Mouse (Mus musculus) left cerebral cortex, postnatal 36 days (tissue): ENCODE measurements around the gene Gm45837. TPM values are rescaled to one million over a fixed set of nuclear protein-coding genes. Genes with fewer than 3 reads are reported as not detected.
A peak's percentile ranks its signal among the peaks of the same experiment; 100 is the strongest.

Experiments
- DNase-seq, 2 experiments: peaks; one replicate each; pipeline ENCODE4 v3.0.0; 2021 to 2022; ENCODE audit warnings: low spot score in 2 of 2, mixed read lengths in 1 of 2
- intact Hi-C: fragments of 180-260 bp; cut with DNase I; formaldehyde crosslinking; loops from one replicate; pipeline ENCODE4 v1.15.1; 2025
- total RNA-seq, 2 experiments: library from RNA; stranded (reverse); gene quantifications; 2 replicates each; pipeline ENCODE4 v1.2.3; 2021

Gm45837 gene
- total RNA-seq, 2 experiments from 2014 or later, result 1.7 TPM; not detected in 1

GRCm38 (mm10) chr7:101423970-101424369 is 13.3 kb downstream of the Gm45837 start:
- intact Hi-C loops, result loop anchor here (5.0 kb wide), 1 partner anchor 112 kb away; no protein-coding TSS in a partner anchor
- DNase-seq, result no peak

DNA sequence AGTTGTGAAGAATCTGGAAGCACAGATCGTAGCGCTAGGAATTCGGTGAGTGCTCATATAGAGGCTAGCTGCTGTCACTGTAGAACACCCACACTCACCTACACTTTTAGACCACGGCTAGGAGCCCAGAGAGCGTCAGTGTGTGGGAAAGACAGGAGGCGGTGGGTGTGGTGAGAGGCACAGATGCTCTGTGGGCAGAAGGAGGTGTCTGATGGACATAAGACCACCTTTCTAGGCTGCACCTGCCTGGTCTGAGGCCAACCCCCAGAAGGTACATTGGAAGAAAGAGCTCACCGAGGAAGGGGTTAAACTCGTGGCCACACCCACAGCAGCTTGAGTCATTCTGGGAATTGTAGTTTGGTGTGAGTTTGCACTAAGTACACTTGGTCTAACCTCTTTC is 16.0 kb downstream of the Gm45837 start:
- peak; percentile 69 to 79 for DNase-seq
- intact Hi-C loops, result no loop called here

DNA sequence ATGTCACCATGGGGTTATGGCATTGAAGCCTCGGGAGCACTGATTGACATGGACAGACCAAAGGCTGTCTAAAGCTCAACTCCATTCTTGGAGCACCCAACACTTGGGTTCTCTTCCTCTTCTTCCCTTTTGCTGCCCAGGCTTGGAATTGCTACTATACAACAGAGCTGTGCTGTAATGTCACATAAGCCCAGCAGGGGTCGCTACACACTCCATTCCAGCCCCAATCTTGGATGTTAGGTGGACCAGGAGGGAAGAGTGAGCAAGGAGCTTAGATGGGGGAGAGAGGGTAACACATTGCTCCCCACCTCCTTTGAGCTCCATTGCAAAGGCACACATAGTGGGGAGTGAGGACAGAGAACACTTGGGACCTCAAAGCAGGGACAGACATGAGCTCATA is 17.1 kb downstream of the Gm45837 start:
- intact Hi-C loops, result no loop called here
- DNase-seq, result peak; percentile 53 to 55

- intact Hi-C loops, result no loop called here
- no peak for DNase-seq
These were observed 24.4 kb downstream of the Gm45837 start for GRCm38 (mm10) chr7:101435038-101435437.

GRCm38 (mm10) chr7:101437876-101438275 is 27.2 kb downstream of the Gm45837 start:
- intact Hi-C loops, result no loop called here

DNA sequence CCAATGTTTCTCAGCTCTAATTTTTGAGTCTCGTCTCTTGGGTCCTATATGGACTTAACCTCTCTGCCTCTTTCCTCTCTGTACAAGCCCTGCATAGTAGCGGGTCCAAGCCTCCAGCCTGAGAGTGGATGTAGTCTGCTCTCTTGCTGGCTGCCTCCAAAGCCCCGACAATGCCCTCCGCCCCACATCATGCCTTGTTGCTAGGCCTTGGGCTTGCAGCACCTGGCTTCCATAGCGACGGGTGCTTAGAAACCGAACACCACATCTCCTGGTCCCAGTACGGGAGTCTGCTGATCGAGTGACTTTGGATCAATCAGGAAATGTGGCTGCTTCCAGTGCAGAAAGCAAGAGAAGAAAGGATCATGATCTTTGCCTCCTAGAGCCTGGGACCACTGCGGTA is 32.4 kb downstream of the Gm45837 start:
- no peak for DNase-seq
- intact Hi-C loops, result no loop called here

More at GRCm38 (mm10) chr7:101437876-101438275, 27.2 kb downstream of the Gm45837 start:
- no peak for DNase-seq

DNA sequence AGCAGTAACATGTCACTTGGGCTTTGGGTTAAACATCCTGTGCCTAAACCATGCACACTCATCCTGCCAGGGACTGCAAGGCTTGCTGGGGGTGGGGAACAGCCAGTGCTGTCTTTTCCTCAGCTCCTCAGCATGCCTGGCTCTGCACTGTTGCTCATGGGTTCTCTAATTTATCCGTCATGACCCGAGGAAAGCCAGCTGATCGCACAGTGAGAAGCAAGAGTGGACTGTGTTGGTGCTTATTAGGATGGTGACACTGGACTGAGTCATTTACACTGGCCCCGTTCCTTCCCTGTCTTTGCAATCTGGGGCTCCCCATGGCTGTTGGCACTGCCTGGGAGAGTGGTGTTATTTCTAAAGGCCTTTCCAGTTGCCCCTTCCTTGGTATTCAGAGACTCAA is 33.5 kb downstream of the Gm45837 start:
- intact Hi-C loops, result no loop called here

DNA sequence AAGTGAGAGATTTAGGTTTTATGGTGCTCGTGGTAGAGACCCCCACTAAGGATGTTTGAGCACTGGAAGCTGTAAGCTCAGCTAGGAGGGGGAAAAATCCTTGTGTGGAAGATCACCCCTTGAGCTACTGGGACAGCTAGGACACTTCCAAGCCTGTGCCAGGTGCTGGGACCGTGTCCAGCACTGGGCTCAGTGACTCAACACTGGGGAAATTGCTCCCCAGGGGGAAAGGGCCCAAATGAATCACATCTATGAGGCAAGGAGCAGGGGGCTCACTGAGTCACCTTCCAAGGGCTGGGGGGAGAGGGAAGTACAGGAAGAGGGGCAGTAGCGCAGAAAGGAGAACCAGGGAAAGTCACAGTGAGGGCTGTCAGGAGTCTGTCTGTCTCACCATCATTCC is 39.2 kb downstream of the Gm45837 start:
- DNase-seq, result no peak
- intact Hi-C loops, result loop anchor here (1.0 to 2.0 kb wide), 3 partner anchors 53 to 169 kb away; no protein-coding TSS in a partner anchor

More for the DNA sequence above, 33.5 kb downstream of the Gm45837 start:
- DNase-seq, result no peak

GRCm38 (mm10) chr7:101450422-101451401 is 40.0 kb downstream of the Gm45837 start:
- intact Hi-C loops, result loop anchor here (1.0 to 2.0 kb wide), 3 partner anchors 53 to 168 kb away; no protein-coding TSS in a partner anchor
- DNase-seq, result peak; percentile 87 to 90

DNA sequence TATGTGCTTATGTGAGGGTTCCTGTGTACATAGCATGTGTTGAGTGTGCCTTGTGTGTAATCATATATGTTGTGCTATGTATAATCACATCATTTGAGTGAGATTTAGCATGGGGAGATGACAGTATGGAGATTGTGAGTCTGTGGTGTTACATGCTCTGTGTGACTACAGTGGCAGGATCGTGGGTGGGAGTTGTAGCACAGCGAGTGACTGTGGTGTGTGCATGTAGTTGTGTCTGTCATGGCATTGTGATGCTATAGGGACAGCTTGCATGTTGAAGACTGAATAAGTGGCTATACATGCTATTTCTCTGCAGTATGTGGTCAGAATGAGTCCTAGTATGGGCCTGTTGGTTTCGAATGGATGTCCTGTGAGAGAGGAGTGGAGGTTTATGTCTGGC is 42.0 kb downstream of the Gm45837 start:
- intact Hi-C loops, result no loop called here

DNA sequence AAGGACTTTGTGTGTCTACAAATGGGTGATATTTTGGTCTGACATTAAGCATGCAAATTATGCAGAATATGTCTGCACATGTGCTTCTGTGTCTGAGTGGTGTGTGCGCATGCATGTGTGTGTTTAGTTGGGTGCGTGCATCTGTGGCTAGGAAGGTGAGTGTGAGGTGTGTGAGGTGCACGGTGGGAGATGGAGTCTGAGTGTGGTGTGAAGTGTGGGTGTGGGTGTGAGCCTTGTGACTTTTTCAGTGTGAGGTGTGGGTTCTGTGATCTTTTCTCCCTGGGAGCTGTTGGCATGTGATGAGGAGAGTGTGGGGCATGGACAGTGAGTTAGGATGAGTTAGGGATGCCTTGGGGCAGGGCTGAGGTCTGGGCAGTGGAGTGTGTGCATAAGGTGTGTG is 42.6 kb downstream of the Gm45837 start:
- intact Hi-C loops, result no loop called here
- DNase-seq, result peak in 1 of 2 experiments; percentile 27

More for the DNA sequence above, 42.0 kb downstream of the Gm45837 start:
- no peak for DNase-seq

DNA sequence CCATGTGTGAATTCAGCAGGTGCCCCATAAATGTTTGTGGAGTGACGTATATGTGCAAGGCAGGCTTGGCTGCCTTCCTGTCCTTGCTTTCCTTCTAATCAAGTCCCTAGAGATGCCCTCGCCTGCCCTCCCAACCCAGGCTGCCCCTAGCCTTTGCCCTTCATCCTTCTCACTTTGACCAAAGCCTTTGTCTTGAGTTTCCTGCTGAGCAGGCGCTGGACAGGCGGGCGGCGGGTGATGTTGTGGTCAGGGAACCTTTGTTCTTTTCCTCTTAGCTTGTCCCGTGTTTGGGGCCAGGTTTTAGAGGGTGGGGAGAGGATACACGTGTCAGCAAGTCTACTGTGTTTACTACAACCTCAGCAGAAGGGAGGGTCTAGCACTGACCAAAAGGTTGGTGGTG is 43.0 kb downstream of the Gm45837 start:
- intact Hi-C loops, result no loop called here

DNA sequence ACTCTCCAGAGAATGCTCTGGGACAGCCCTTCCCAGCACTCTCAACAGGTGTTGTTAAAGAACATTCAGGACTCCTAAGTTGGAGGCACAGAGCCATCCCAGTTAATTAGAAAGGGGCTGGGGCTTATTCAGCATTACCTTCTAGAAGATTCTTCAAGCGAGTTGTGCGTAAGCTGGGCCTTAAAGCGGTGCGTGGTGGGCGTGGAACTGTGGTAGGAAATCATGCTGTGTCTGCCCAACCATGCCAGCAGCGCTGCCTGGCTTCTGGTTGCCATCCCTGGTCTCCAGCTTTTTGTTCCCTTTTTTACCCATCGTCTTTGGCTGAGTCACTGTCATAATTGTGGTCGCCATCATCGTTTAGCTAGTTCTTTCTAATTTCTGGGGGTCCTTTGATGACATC is 43.8 kb downstream of the Gm45837 start:
- DNase-seq, result no peak
- intact Hi-C loops, result no loop called here

More for the DNA sequence above, 43.0 kb downstream of the Gm45837 start:
- DNase-seq, result no peak

DNA sequence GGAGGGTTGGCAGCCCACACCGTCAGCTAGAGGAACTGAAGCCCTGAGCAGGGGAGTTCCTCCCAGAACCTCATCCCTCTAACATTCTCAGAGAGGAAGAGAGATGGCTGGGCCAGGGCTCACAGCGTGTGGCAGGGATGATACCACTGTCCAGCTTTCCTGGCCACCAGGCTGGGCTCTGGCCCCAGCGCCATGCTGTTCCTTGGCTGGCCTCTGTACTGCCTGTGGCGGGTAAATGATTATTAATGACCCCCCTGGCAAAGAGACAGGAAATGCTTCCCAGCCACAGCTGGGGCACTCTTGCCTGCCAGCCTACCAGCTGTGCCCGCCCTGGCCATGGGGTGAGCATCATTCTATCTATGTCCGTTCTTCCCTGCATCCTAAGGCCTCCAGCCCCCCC is 44.5 kb downstream of the Gm45837 start:
- intact Hi-C loops, result no loop called here
- DNase-seq, result no peak

GRCm38 (mm10) chr7:101456318-101456717 is 45.6 kb downstream of the Gm45837 start:
- intact Hi-C loops, result no loop called here
- no peak for DNase-seq

DNA sequence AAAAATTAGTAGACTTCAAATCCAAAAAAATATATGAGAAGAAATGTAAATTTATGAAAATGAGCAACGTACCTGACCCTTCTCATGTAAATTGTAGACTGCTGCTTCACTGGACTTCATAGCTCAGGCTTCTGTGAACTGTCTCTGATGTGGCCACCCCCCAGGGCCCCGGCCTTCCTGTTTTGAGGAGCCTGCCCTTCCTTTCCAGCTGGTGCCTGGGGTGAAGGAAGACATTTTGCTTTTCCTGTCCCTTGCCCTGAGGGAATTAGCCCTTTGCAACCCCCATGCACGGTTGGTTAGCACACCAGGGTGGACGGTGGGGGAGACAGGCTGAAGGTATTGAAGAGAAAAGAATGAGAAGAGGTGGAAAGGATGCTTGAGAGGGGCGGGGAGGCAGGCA is 46.1 kb downstream of the Gm45837 start:
- DNase-seq, result no peak
- intact Hi-C loops, result no loop called here

- DNase-seq, result peak; percentile 63 to 77
- intact Hi-C loops, result no loop called here
These were observed 46.6 kb downstream of the Gm45837 start for GRCm38 (mm10) chr7:101457283-101457682.

- DNase-seq, result no peak
- intact Hi-C loops, result no loop called here
These were observed 47.1 kb downstream of the Gm45837 start for GRCm38 (mm10) chr7:101457801-101458200.

DNA sequence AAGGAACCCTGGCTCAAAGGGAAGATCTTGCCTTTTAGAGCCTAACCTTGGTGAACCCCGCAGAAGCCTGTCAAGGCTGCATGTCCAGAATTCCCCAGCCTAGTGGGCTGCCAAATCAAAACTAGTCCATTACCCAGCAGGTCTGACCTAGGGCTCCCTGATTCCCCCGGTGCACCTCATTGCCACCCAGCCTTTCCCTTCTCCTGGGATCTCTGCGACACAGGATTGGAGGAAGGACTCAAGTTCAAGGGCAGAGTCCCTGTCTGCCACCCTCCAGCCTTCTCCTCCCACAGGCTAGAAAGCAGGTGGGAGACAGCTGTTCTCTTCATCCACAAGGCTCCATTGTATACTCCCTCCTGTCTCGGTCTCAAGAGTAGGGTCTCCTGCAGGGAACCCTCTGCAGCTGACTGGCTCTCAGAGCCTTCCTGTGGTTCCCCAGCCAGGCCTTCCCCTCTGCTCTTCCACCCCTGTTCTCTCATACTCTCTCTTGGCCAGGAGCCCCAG is 47.6 kb downstream of the Gm45837 start:
- intact Hi-C loops, result no loop called here
- no peak for DNase-seq

- DNase-seq, result no peak
- intact Hi-C loops, result no loop called here
These were observed 48.7 kb downstream of the Gm45837 start for GRCm38 (mm10) chr7:101459305-101459813.
